Mouse (Mus musculus) G1E (cell line): ENCODE results near the gene Xaf1. TPM values are rescaled to one million over a fixed set of nuclear protein-coding genes. Genes with fewer than 3 reads are reported as not detected.
"Not testable (repeated sequence)": the region's sequence is repeated elsewhere in the genome, so short reads cannot be mapped to it uniquely, and the experiment has no call there.

Source experiments
- ATAC-seq: 2 replicates; pipeline ENCODE4 v1.8.0; 2016; ENCODE audit warnings: mild to moderate bottlenecking; ENCODE audit not compliant: insufficient number of reproducible peaks, poor library complexity, low FRiP score, severe bottlenecking; ENCODE audit errors: extremely low read depth
- DNase-seq: peaks from one replicate; pipeline ENCODE4 v3.0.0; 2012; ENCODE audit warnings: low spot score
- H3K27me3 ChIP-seq: 2 replicates; pipeline ENCODE4 v1.6.1; 2012; ENCODE audit warnings: mild to moderate bottlenecking, low read length, inconsistent platforms; ENCODE audit not compliant: insufficient read depth
- H3K36me3 ChIP-seq: replicated peaks from 2 replicates; pipeline ENCODE3; 2012; ENCODE audit warnings: mild to moderate bottlenecking, inconsistent platforms
- H3K4me1 ChIP-seq: 2 replicates; pipeline ENCODE4 v1.6.1; 2012; ENCODE audit warnings: low read depth, low read length, inconsistent platforms, mixed read lengths; ENCODE audit not compliant: insufficient read depth
- H3K4me3 ChIP-seq: 2 replicates; pipeline ENCODE4 v1.5.1; 2012; ENCODE audit warnings: low read depth, mild to moderate bottlenecking, inconsistent platforms, low read length, moderate library complexity, mixed read lengths
- H3K9me3 ChIP-seq: replicated peaks from 2 replicates; pipeline ENCODE4 v1.6.1; 2012; ENCODE audit warnings: inconsistent platforms
- CTCF ChIP-seq: IDR thresholded peaks from 2 replicates; pipeline ENCODE4 v1.5.1; 2012; ENCODE audit warnings: low read depth, low read length, inconsistent platforms, mixed read lengths
- GATA1 ChIP-seq: IDR thresholded peaks from 2 replicates; pipeline ENCODE4 v1.6.1; 2012; ENCODE audit warnings: borderline replicate concordance, low read length, inconsistent platforms, mixed read lengths
- GATA2 ChIP-seq: IDR thresholded peaks from 2 replicates; pipeline ENCODE4 v1.6.1; 2012; ENCODE audit warnings: low read depth, low read length, inconsistent platforms, borderline replicate concordance
- POLR2AphosphoS5 ChIP-seq: IDR thresholded peaks from 2 replicates; pipeline ENCODE4 v1.6.1; 2012; ENCODE audit warnings: low read depth, low read length, inconsistent platforms; ENCODE audit not compliant: insufficient replicate concordance
- TAL1 ChIP-seq: conservative IDR thresholded peaks from 2 replicates; pipeline ENCODE4 v1.6.1; 2012; ENCODE audit warnings: low read depth, low read length, inconsistent platforms, mixed read lengths
- polyA plus RNA-seq: library from polyadenylated mRNA; stranded (reverse); fragments of >175 nt; gene quantifications from 2 replicates; pipeline ENCODE4 v1.2.3, GENCODE M21; 2012
- total RNA-seq, 2 experiments: library from RNA; stranded (forward) in 1 of 2; stranded (reverse) in 1 of 2; fragments of 200-1000 nt in 1 of 2; fragments of >200 nt in 1 of 2; fragmentation: Nextera tagmentation in 1 of 2; gene quantifications; 2 replicates each; pipeline ENCODE4 v1.2.3; 2014 to 2017

Gene Xaf1
- total and polyA plus RNA-seq, 3 experiments: 0.02 to 2.0 (median 0.30) TPM

GRCm38 (mm10) chr11:72338437-72338871, 37.0 kb downstream of the Xaf1 start:
- TF ChIP-seq TAL1 (no peak), GATA1 (no peak), GATA2 (no peak), POLR2AphosphoS5 (no peak), CTCF (no peak)
- Histone ChIP-seq H3K36me3 (no peaks in the 10 kb centered on the region), H3K4me3 (no peak overlapping the region), H3K27me3 (peaks cover 23% of the 10 kb centered on the region), H3K4me1 (no peaks in the 10 kb centered on the region), H3K9me3 (no peaks in the 10 kb centered on the region)
- no peak for DNase-seq
- ATAC-seq: no peak

DNA sequence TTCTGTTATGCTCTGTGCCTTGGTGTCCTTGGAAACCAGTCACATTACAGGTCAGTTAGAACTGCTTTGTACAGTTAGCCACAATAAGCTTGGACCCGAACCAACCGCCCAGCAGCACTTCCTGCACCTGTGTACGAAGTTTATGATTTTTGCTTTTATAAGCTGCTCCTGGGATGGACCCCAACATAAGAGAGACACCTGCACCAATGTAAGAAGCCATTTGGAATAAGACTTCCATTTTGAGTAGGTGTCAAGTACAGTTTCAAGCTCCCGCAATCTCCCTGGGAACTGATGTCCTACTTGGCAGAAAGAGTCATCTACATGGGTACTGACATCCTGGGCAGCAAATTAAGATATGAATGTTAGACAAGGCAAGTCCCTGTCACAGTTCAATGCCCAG, 38.3 kb downstream of the Xaf1 start:
- H3K9me3 ChIP-seq: no peaks in the 10 kb centered on the region
- no peak for TF ChIP-seq POLR2AphosphoS5
- TF ChIP-seq GATA1: no peak
- no peak overlapping the region for H3K4me3 ChIP-seq
- H3K4me1 ChIP-seq: no peaks in the 10 kb centered on the region
- ATAC-seq: no peak
- DNase-seq: no peak
- peaks cover 22% of the 10 kb centered on the region for H3K27me3 ChIP-seq
- H3K36me3 ChIP-seq: no peaks in the 10 kb centered on the region

DNA sequence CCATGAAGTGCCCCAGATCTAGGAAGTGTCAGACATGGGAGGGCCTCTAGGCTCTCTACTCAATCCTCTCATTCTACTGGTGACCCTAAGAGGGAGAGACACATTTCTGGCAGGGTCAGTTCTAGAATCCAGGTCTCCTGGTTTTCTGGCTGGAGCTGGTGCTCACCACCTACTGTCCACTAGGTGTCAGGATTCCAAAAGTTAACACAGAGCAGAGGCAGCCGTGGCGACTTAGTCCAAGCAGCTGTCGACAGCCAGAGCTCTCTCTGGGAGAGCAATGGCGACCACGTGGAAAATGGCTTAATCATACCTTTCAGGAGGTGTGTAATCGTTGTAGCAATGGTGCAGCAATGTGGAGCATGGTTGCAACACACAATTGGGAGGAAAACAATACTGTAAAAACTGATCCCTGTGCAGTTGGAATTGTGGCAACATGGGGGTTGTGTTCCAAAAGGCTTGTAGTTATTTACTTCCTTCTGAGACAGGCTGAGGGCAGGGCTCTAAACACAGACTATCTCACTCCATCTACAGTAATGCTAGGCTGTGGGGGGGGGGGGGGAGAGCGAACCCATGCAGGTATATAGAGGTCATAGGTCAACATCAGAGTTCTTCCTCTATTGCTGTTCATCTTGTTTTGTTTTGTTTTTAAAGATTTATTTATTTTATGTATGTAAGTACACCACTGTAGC, 41.3 kb downstream of the Xaf1 start:
- ATAC-seq: peak; percentile 54; the same call in 1 of the 2 replicates
- Histone ChIP-seq H3K27me3 (peaks cover 25% of the 10 kb centered on the region), H3K9me3 (no peaks in the 10 kb centered on the region), H3K4me3 (no peak overlapping the region), H3K4me1 (no peaks in the 10 kb centered on the region), H3K36me3 (no peaks in the 10 kb centered on the region)
- TF ChIP-seq CTCF (peak; percentile 59), POLR2AphosphoS5 (no peak), GATA1 (no peak), GATA2 (no peak)
- peak; percentile 62 for DNase-seq

DNA sequence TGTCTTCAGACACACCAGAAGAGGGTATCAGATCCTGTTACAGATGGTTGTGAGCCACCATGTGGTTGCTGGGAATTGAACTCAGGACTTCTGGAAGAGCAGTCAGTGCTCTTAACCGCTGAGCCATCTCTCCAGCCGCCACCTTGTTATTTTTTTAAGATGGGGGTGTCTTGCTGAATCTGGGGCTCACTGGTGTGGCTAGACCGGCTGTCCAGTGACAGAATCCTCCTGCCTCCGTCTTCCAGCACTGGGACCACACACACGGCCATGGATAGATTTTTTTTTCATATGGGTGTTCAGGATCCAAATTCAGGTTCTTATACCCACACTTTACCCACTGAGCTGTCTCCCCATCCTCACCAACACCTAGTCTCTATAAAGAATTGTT, 41.8 kb downstream of the Xaf1 start:
- not testable (repeated sequence) for H3K36me3 ChIP-seq, H3K4me1 ChIP-seq, ATAC-seq, H3K4me3 ChIP-seq, H3K9me3 ChIP-seq, DNase-seq
- peaks cover 25% of the 10 kb centered on the region for H3K27me3 ChIP-seq

DNA sequence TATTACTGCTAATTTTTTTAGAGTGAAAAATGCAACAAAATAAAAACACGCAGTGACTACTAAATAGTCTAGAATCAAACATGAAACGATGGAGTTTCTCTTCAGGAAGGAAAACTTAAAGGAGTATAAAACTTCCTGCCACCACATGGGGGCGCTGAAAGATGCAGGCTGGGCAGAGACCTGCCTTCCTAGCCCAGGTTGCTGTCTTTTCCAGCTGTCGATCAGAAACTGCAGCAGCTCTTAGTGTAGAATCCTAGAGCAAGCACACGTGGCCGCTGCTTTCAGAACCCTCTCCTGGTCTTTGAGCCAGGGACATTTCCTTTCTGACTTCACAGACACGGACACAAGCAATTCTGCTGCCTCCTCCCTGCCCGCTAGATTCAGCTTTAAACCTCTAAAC, 42.5 kb downstream of the Xaf1 start:
- Histone ChIP-seq H3K36me3 (no peaks in the 10 kb centered on the region), H3K9me3 (no peaks in the 10 kb centered on the region), H3K27me3 (peaks cover 27% of the 10 kb centered on the region), H3K4me3 (no peak overlapping the region), H3K4me1 (no peaks in the 10 kb centered on the region)
- DNase-seq (peak; percentile 21), ATAC-seq (no peak)
- TF ChIP-seq CTCF (no peak; the same call in 1 of the 2 replicates), TAL1 (no peak)

DNA sequence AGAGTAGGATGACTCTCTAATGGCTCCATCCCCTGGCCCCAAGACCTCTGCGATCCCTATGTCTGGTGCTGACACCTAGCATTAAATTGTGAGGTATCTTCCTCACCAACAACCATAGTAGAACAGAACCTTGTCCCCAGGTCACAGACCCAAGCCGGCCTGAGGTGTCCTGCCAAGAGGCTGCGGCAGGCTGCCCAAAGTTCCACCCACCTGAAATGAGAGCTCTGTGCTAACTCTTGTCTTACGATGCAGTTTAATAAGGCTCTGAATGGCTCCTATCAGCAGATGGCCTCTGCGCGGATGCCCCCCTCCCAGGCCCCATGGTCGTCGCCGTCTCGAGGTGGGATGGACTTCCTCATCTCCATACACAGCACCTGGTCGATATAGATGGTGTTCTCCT, 43.1 kb downstream of the Xaf1 start:
- H3K4me3 ChIP-seq: no peak overlapping the region
- H3K4me1 ChIP-seq: no peaks in the 10 kb centered on the region
- H3K9me3 ChIP-seq: no peaks in the 10 kb centered on the region
- DNase-seq (no peak), ATAC-seq (no peak)
- H3K27me3 ChIP-seq: peaks cover 24% of the 10 kb centered on the region
- no peaks in the 10 kb centered on the region for H3K36me3 ChIP-seq
- TF ChIP-seq POLR2AphosphoS5 (no peak), CTCF (no peak), GATA1 (no peak), TAL1 (no peak), GATA2 (no peak)

GRCm38 (mm10) chr11:72348563-72348962, 47.1 kb downstream of the Xaf1 start:
- DNase-seq: no peak

More at GRCm38 (mm10) chr11:72348563-72348962, 47.1 kb downstream of the Xaf1 start:
- H3K9me3 ChIP-seq: no peaks in the 10 kb centered on the region
- H3K4me3 ChIP-seq: no peak overlapping the region
- no peak for TF ChIP-seq CTCF
- TF ChIP-seq TAL1: no peak
- no peak for TF ChIP-seq GATA2
- H3K27me3 ChIP-seq: peaks cover 27% of the 10 kb centered on the region
- no peaks in the 10 kb centered on the region for H3K4me1 ChIP-seq
- no peaks in the 10 kb centered on the region for H3K36me3 ChIP-seq
- ATAC-seq: no peak
